Mouse (Mus musculus) layer of hippocampus, postnatal 14 days (tissue): ENCODE results near the gene Sema4c. TPM values are rescaled to one million over a fixed set of nuclear protein-coding genes. Genes with fewer than 3 reads are reported as not detected.
"Not testable (repeated sequence)": the region's sequence is repeated elsewhere in the genome, so short reads cannot be mapped to it uniquely, and the experiment has no call there.

ENCODE experiments used
- DNase-seq, 2 experiments: peaks; one replicate each; pipeline ENCODE4 v3.0.0; 2021 to 2022; ENCODE audit warnings: low spot score in 2 of 2, mixed read lengths in 1 of 2
- total RNA-seq, 2 experiments: library from RNA; stranded (reverse); gene quantifications; 2 replicates each; pipeline ENCODE4 v1.2.3; 2021

The Sema4c gene
- total RNA-seq, 2 experiments from 2014 or later, result 17.6 to 20.8 TPM

DNA sequence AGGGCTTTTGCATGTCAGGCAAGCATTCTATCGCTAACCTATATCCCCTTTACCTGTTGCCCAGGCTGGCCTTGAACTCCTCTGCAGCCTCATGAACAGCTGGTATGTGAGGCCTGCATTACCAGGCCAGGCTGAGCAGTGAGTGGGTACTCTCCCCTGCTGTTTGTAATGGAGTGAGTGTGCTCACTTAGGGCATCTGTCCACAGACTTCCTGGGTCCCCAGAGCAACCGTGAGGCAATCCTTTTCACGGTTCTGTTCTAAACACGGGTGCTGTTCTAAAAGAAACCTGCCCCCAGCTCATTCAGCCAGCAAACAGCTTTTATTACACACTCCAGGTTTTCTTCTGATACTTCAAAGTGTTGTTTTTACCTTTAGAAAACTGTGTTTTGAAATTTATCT lies 19.4 kb downstream of the Sema4c start:
- DNase-seq, result no peak

DNA sequence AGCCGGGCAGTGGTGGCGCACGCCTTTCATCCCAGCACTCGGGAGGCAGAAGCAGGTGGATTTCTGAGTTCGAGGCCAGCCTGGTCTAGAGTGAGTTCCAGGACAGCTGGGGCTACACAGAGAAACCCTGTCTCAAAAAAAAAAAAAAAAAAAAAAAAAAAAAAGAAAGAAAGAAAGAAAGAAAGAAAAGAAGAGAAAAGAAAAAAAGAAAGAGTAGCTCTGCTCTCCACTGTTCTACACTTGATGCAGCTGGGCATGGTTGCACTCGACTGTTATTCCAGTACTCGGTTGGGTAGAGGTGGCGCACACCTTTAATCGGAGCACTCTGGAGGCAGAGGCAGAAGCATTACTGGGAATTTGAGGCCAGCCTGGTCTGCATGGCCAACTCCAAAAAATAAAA lies 21.4 kb downstream of the Sema4c start, which contains the start of gene Ankrd23:
Gene Ankrd23, minus strand, starts transcription at position 101 of the 400 bp plus-strand sequence.
- DNase-seq, result not testable (repeated sequence)

DNA sequence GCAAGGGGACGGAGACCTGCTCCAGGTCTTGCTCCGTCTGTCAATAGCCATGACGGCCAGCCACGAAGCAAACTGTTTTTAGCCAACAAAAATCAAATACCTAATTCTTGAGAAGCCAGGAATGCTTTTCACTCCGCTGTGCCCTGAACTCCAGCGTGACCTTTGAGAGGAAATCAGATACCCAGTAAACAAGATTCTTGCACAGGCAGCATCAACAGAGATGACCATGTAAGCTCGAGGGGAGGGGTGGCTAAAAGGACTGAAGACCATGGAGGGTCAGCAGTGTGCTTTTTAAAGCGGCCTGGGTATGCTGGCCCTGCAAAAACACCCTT lies 21.8 kb downstream of the Sema4c start:
- DNase-seq, result no peak

DNA sequence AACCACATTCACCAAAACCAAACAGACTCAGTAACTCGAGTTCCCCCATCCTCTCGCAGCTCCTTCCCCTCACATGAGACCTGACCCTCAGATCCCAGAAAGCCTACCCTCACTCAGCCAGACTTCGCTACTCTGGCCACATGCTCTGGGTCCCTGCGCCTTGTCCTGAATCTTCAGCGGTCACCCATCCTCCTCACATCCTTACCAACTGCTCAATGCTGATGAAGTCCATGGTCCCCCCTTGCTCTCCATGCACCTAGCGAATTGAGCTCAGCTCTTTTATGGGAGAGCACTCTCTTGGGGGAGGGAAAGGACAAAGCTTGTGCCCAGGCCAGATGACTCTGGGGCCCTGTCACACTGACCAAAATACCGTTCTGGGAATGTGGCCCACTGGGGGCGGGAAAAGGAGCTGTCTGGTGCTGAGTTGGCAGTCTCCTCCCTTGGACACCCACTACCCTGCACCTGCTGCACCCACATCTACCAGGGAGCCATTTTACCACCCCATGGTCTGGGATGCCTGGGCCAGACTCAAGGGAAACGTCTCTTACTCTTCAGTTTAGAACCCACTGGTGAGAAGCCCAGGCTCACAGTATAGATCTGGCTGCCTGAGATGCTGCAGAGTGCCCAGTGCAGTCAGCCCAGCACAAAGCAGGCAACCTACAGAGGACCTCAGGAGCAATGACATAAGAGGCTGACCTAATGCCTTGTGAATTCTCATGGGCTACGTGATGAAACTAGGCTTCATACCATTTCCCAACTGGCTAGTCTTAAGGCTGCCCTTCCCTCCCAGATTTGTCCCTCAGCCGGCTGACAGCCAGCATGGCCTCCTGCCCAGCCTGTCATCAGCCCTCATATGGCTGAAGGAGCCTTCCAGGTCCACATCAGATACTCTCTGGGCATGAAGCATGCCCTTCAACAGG lies 22.4 kb downstream of the Sema4c start:
- no peak for DNase-seq

DNA sequence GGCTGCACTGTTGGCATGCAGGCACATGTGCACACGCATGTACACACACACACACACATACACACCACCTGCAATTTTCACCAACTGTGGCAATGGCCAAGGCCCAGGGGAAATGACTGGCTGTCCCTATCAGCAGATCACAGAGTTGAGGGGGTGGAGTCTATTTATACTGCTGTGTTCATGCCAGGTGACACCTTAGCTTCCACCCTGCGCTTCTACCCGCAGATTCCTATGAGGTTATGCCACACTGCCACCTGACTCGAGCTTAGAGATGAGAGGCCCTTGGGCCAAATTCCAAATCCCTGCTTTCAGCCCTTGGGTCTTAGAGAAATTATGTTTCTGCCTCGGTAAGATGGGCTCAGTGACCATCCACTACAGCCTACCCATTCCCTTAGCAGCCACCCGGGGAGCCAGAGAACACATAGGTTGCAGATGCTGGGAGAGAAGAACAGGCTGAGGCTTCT lies 23.5 kb downstream of the Sema4c start:
- DNase-seq, result no peak

DNA sequence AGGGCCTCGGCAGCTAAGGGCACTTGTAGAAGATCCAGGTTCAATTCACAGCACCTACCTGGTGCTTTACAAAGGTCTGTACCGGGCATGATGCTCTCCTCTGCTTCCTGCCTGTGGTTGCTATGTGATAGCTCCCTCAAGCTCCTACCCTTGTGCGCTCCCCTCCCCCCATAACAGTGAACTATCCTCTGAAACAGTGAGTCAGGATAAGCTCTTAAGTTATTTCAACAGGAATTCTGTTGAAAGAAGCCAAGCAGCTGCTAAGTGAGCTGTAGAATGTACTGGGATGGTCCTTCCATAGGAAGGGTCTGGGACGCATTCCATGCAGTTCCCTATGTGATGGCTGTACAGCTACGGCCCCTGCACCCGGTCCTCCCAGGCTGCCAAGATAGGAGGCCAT lies 24.6 kb downstream of the Sema4c start:
- DNase-seq, result no peak

DNA sequence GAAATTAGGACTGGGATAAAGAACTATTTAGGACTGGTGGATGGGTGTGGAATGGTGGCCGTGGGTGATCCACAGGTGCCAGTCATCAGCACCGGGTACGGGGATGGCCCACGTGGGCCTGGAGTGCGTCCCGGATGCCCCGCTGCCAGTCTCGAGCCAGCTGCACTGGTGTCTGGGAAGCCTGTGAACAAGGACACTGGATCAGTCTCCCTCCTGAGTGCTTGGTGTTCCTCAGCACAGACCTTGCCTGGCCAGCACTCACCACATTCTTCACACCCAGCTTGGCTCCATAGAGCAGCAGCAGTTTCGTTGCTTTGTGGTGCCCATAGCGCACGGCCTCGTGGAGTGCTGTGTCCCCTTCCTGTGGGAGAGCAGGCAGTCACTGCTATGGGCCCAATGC lies 26.7 kb downstream of the Sema4c start:
- no peak for DNase-seq

DNA sequence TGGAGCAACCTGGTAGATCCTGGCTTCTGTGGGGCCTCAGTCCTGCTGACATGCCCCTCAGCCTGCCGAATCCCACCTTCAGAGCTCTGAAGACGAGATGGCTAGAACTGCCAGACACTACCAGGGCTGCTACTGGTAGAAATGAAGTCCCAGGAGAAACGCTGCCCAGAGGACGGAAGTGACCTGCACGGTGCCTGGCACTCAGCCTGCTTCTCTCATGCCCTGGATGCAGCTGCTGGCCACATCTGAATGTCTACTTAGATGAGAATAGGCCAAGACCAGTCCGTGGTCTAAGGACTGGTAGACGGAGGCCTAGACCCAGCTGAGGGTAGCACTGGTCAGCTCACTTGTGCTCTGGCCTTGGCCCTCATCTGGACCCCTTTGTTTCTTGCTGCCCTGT lies 27.2 kb downstream of the Sema4c start:
- no peak for DNase-seq

DNA sequence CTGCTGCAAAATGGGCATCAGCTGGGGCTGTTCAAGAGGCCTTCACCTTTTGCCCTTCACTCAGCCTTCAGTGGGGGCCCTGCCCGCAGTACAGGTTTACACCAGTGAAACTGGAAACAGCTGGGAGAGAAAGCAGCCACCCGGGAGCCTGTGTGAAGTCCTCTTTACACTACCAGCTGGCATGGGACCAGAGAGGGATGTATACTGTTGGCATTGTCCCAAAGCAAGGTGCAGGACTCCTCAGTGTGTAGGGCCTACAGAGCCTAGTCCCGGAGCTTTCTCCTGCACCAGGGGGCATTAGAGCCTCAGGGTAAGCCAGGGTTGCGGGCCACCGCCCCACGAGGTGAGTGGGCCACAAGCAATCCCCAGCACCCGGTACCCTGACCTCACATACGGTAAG lies 27.7 kb downstream of the Sema4c start:
- no peak for DNase-seq

DNA sequence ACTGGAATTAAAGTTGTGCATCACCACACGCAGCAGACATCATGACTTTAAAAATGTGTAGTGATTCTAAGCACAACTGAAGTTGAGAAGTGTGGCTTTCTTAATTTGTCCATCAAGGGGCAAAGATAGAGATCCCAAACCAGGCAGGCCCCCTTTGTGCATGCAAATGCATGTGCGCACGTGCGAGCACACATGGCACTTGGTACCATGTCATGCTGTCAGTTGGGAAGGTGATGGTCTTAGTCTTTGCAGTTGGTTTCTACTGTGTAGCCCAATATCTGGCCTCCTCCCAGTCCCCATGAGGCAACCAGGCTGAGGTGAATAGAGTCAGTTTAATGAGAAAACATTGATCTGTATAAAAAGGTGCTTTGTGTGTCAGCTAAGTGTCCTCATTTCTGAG lies 28.3 kb downstream of the Sema4c start:
- no peak for DNase-seq

DNA sequence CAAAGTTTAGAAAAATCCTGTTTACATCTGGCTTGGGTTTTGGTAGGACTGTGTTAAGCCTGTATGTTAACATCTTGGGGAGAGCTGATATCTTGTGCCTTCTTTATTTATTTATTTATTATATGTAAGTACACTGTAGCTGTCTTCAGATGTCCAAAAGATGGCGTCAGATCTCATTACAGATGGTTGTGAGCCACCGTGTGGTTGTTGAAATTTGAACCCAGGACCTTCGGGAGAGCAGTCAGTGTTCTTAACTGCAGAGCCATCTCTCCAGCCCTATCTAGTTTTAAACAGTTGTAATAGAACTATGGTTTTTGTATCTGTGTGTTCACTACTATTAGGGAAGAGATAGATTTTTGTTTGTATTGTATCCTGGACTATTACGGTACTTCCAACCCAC lies 28.9 kb downstream of the Sema4c start:
- DNase-seq, result no peak

DNA sequence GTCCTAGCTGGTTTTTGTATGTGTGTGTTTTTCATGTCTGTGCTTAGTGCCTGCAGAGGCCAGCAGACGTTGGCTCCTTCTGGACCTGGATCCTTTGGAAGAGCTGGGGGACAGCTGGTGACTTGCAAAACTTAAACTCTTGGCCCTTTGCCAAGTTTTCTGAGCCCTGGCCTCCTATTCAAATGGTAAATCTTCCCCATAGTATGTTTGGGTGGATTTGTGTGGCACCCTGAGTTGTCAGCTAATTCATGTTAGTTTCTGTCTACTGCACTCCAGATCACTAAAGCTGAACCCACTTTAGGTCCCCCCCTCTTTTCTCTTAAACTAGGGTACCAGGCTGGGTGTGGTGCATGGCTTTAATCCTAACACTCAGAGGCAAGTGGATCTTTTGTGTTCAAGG lies 29.8 kb downstream of the Sema4c start:
- no peak for DNase-seq

DNA sequence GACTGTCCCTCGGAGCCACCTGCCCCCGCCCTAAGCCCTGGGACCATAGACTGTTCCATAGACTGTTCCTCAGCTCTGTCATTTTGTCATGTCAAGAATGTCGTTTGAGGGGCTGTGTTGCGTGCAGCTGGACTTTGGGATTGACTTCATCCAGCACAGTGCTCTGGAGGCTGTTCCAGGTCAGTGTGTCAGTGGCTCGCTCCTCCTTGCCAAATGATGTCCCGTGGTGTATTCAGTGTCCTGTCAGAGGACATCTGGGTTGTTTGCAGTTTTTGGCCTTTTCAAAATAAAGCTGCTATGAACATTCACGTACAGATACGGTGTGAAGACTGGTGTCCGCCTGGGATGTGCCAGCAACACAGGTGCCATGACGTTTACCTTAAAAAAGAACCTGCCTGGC lies 31.2 kb downstream of the Sema4c start:
- DNase-seq, result no peak

DNA sequence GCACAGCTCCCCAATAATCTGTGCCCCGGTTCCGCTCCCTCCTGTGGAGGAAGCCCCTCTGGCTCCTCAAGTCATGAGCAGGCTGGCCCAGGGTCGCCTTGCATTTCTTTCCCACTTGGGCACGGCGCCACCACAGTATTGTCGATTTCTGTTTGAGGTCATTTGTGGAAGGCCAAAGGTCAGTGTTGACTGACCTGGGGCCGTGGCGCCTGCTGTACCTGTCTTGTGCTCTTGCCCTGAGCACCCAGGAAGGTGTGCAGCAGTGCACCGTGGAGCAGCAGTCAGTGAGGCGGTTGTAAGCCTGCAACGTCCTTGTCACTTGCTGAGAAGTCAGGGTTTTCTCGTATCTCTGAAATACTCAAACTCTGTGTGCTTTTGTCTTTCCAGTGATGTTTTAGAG lies 32.4 kb downstream of the Sema4c start:
- no peak for DNase-seq

DNA sequence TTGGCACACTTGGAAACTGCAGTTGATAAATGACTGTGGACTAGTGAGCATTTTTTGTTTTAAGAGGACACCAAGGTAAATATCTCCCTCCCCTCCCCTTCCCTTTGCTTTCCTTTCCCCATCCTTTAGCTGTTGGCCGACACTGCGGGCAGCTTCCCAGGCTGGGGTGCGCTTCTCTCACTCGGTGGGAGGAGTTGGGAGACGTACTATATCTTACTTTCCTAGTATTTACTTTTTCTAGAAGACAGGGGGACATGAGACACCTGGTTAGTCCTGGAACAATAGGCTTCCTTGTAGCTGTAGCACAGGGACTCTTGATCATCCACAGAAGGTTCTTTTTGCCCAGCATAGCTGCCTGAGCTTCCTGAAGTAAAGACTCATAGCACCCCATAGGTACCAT lies 34.1 kb downstream of the Sema4c start:
- no peak for DNase-seq

DNA sequence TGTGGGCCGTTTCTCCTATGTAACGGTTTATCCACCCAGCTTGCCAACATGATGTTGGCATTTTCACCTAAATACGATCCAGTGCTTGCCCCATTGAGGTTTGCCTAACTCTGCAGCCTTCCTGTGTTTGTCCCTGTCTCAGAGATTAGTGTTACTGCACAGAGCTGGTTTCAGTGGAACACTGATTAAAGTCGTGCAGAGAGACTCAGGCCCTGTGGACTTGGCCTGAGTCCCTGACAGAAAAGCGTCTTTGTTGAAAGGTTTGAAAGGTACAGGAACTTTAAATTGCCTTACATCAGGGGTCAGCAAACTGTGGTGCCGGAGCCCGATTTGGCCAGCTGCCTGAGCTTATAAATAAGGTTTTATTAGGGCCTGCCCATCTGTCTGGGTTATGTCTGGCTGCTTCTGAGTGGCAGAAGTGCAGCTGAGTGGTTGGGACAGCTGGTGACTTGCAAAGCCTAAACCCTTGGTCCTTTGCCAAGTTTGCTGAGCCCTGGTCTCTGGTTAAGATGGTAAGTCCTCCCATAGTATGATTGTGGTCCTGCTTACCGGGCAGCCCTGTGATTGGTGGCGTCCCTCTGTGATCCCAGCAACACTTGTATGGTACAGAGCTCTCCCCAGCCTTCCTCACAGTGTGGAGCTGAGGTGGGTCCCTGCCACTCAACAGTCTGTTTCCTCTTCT lies 34.7 kb downstream of the Sema4c start:
- no peak for DNase-seq

DNA sequence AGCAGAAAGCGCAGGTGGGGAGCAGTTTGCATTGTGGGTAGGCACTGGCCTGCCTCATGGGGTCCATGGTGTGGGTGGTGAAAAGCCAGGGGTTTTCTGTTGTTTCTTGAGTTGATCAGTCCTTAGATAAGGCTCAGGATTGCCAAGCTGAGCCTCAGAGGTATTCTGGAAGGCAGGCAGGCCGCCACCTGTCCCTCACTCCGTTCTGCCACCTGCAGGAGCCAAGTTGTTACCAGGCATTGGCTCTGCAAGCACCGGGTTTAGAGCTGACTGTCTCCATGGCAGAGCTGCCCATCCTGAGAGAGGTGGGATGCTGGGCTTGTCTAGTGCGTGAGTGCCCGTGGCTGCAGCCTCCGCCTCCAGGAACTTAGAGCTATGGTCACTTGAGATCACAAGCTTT lies 35.9 kb downstream of the Sema4c start:
- DNase-seq, result no peak

DNA sequence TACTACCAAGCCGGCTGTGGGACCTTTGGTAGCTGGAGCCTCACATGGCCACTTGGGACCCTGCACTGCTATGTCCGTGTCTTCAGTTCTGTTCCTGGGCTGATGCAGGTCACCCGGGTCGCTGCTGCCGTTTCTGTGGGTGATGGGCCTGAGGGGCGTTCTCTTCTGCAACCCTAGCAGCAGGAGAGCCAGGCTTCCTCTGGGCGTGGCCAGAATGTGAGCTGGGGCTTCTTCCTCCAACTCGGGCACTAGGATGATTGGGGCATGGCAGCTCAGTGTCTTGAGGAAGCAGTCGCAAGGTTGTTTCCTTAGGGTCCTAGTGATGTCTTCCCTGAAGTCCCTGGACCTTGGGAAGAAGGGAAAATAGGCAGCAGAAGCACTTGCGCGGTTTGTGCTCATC lies 38.5 kb downstream of the Sema4c start:
- no peak for DNase-seq

DNA sequence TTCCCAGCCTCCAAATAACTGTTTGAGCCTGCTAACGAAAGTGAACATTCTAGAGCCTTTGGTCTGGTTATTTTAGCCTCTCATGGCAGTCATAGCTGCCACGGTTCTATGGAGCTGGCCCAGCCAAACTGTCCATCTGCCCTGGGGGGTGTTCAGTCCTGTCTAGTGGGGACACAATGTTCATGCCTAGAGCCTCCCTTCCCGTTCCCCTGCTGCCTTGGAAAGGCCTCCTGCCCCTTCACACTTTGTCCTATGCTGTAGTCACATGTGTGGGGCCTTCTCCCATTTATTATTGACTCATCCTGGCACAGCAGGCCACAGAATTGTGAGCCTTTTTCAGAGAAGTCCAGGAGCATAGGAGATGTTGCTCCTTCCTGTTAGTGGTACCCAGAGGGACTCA lies 39.9 kb downstream of the Sema4c start:
- no peak for DNase-seq

DNA sequence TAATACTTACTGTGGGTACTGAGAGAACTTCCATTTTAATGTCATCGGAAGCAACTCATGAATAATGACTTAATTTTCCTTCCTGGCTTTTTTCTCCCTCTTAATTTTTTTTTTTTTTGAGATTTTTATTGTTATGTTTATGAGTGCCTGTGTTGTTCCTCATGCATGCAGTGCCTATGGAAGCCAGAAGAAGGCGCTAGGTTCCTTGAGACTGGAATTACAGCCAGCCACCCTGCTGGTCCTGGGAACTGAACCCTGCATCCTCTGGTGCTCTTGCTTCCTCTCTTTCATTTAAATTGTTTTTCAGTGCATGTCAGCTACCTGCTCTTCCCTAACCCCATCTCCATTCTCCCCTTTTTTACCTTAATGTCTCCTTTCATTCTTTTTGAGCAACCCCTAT lies 44.4 kb downstream of the Sema4c start:
- DNase-seq, result peak in 1 of 2 experiments; percentile 49

DNA sequence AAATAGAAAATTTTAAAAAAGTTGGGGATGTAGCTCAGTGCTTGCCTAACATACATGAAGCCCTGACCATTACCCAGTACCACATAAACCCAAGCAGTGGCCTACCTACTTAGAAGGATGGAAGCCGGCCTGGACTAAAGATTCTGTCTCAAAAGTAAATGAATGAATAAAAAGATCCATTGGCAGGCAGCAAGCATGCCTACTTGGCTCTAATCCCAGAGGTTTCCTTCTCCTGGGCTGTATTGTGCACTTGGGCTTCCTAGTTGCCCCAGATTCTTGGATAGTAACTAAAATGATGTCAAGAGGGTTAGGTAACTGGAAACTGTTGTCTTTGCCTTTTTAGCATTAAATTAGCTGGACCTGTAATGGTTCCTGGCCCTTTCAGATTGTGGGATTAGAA lies 44.8 kb downstream of the Sema4c start:
- peak in 1 of 2 experiments; percentile 70 for DNase-seq

DNA sequence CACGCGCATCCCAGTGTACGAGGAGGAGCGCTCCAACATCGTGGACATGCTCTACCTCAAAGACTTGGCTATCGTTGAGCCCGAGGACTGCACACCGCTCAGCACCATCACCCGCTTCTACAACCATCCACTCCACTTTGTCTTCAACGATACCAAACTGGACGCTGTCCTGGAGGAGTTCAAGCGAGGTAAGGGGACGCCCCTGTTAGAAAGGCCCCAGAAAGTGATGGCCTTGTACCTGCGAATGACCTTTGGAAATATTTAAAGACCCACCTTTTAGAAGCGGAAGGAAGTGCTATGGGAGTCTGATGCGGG lies 45.2 kb downstream of the Sema4c start:
- no peak for DNase-seq
